Mouse (Mus musculus) left cerebral cortex, postnatal 4 days (tissue): ENCODE results near the gene Stag1. TPM values are rescaled to one million over a fixed set of nuclear protein-coding genes. Genes with fewer than 3 reads are reported as not detected.
"Not testable (repeated sequence)": the region's sequence is repeated elsewhere in the genome, so short reads cannot be mapped to it uniquely, and the experiment has no call there.

Experiments used
- DNase-seq: peaks from one replicate; pipeline ENCODE4 v3.0.0-alpha.2; 2022
- intact Hi-C: fragments of 180-260 bp; cut with DNase I; formaldehyde crosslinking; loops from one replicate; pipeline ENCODE4 v1.15.1; 2025
- total RNA-seq, 2 experiments: library from RNA; stranded (reverse); gene quantifications; 2 replicates each; pipeline ENCODE4 v1.2.3; 2021

Stag1 gene
- total RNA-seq, 2 experiments from 2014 or later: 45.8 to 55.4 TPM

- no peak for DNase-seq
- intact Hi-C loops: no loop called here
These were observed 66.0 kb downstream of the Stag1 start for GRCm38 (mm10) chr9:100663473-100664134.

- DNase-seq: no peak
- intact Hi-C loops: no loop called here
These were observed 72.6 kb downstream of the Stag1 start for GRCm38 (mm10) chr9:100670151-100670550.

DNA sequence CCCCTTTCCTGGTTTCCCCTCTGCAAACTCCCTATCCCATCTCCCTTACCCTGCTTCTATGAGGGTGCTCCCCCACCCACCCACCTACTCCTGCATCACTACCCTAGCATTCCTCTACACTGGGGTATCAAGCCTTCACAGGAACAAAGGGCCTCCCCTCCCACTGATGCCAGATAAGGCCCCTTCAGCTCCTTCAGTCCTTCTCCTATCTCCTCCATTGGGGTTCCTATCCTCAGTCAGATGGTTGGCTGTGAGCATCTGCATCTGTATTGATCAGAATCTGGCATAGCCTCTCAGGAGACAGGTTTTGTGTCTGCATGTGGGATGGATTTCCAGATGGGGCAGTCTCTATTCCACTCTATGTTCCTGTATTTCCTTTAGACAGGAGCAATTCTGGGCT lies 81.4 kb downstream of the Stag1 start:
- no peak for DNase-seq
- intact Hi-C loops: no loop called here

- DNase-seq: no peak
- intact Hi-C loops: no loop called here
These were observed 84.7 kb downstream of the Stag1 start for GRCm38 (mm10) chr9:100682285-100682684.

- peak; percentile 49 for DNase-seq
These were observed 88.3 kb downstream of the Stag1 start for GRCm38 (mm10) chr9:100685769-100686487.

DNA sequence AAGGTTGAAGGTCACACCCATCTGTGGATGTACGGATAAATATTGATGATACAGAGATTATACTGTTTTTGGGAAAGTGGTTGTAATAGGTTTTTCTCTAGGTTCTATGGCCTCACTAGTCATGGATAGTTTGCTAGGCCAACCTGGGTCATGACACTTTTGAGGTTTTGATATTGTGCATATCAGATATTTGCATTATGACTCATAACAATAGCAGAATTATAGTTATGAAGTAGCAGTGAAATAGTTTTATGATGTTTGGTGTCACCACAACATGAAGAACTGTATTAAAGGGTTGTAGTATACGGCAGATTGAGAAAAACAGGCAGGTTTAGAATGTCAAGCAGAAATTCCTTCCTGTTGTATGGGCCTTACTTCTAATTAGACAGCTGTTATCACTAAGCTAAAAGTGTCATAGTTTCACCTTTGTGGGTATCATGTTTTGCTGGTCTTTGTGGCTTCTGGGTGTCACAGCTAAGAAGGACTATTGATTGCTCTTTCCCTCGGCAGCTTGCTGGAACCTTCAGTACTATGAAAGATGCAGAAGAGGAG lies 92.2 kb downstream of the Stag1 start:
- intact Hi-C loops: no loop called here
- no peak for DNase-seq

More at GRCm38 (mm10) chr9:100685769-100686487, 88.3 kb downstream of the Stag1 start:
- intact Hi-C loops: no loop called here

DNA sequence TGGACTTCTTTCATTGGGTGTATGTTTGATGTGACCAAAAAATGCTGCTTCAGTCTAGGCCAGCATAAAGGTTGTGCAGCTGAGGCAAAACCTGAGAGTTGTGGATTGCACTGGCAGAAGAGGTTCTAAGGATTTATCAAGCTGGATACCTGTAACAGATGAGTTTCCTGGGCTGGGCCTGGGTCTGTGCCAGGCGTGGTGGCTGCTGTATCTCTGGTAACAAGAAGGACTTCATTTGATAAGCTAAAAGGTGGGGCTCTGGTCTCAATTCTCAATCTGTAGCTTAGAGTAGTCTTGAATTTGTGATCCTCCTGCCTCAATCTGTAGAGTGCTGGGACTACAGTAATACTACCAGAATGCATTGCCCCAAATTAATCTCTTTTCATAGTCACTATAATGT lies 94.6 kb downstream of the Stag1 start:
- no peak for DNase-seq
- intact Hi-C loops: no loop called here

- intact Hi-C loops: no loop called here
These were observed 98.9 kb downstream of the Stag1 start for GRCm38 (mm10) chr9:100696537-100696936.

GRCm38 (mm10) chr9:100707644-100708043 lies 110.0 kb downstream of the Stag1 start:
- intact Hi-C loops: no loop called here
- no peak for DNase-seq

More at GRCm38 (mm10) chr9:100696537-100696936, 98.9 kb downstream of the Stag1 start:
- DNase-seq: no peak

- DNase-seq: no peak
- intact Hi-C loops: no loop called here
These were observed 114.1 kb downstream of the Stag1 start for GRCm38 (mm10) chr9:100711665-100712064.

- intact Hi-C loops, DNase-seq: not testable (repeated sequence)
These were observed 127.2 kb downstream of the Stag1 start for GRCm38 (mm10) chr9:100724832-100725231.

DNA sequence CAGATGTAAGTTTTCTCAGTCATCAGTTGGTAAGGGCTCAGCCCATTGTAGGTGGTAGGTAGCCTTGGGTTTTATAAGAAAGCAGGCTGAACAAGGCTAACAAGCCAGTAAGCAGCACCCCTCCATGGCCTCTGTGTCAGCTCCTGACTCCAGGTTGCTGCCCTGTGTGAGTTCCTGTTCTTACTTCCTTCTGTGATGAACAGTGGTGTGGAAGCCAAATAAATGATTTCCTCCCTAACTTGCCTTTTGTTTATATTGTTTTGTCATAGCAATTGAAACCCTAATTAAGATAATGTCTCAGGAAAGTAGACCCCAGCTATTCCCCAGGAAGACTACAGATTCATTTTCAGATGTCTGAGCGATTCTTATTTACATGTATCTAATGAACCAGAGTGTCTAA lies 134.2 kb downstream of the Stag1 start:
- no peak for DNase-seq
- intact Hi-C loops: no loop called here

GRCm38 (mm10) chr9:100733907-100734440 lies 136.4 kb downstream of the Stag1 start:
- DNase-seq: no peak
- intact Hi-C loops: no loop called here

- no peak for DNase-seq
- intact Hi-C loops: no loop called here
These were observed 138.5 kb downstream of the Stag1 start for GRCm38 (mm10) chr9:100735993-100736645.

GRCm38 (mm10) chr9:100736646-100737031 lies 139.0 kb downstream of the Stag1 start:
- DNase-seq: no peak
- intact Hi-C loops: no loop called here

DNA sequence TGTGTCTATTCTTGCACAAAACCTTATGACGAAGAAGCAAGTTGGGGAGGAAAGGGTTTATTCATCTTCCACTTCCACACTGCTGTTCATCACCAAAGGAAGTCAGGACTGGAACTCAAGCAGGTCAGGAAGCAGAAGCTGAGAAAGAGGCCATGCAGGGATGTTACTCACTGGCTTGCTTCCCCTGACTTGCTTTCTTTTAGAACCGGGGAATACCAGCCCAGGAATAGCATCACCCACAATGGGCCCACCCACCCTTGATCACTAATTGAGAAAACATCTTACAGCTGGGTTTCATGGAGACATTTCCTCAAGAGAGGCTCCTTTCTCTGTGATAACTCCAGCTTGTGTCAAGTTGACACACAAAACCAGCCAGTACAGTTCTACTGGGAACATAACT lies 179.6 kb downstream of the Stag1 start:
- intact Hi-C loops, DNase-seq: not testable (repeated sequence)

GRCm38 (mm10) chr9:100865984-100866383 lies 268.4 kb downstream of the Stag1 start:
- no peak for DNase-seq
- intact Hi-C loops: no loop called here

DNA sequence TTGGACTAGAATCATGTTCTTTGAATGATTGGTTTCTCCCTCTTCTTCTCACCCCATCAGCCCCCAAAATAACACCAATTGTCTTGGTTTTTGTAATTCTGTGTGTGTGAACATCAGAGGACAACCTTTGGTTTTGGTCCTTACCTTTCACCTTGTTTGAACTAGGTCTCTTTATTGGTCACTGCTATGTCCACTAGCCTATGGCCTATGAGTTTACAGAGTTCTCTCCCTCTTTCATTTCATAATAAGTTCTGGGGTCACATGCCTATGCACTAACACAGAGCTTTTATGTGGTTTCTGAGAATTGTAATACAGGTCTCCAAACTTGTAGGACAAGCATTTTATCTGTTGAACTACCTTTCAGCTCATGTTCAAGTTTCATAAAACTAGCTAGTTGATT lies 272.0 kb downstream of the Stag1 start:
- intact Hi-C loops: no loop called here
- DNase-seq: no peak

DNA sequence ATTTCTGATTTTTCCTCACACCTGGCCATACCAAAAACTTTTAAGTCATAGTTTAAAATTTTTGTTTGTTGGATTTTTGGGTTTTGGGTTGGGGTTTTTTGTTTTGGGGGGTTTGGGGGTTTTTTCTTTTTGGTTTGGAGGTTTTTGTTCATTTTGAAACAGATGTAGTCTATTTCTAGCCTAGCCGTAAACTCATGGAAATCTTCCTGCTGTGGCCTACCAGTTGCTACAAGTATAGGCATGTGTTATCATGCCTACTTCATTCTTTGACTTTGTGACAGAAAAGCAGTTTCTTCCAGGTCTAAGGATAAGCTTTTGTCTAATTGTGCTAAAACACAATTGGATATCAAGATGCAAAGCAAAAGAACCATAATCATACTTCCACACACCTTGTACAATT lies 298.5 kb downstream of the Stag1 start:
- intact Hi-C loops: no loop called here
- DNase-seq: no peak

GRCm38 (mm10) chr9:100898042-100898441 lies 300.4 kb downstream of the Stag1 start:
- intact Hi-C loops: no loop called here
- peak; percentile 2 for DNase-seq

DNA sequence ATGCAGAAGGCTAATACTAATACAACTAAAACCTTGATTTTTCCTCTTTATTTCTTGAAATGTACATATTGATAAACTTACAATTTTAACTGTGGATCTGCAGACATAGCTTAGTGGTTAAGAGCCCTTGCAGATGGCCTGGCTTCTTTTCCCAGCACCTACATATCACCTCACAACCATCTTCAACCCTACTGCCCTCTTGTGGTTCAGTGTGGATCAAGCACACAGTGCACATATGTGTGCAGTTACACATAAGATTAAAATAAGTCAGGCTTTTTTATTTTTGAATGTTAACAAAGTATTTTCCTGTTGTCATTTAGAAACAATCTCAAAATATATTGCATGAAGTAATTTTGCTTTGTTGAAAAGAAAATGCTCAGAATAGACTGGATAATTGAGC lies 312.8 kb downstream of the Stag1 start:
- DNase-seq: no peak
- intact Hi-C loops: loop anchor here (10.0 kb wide), 1 partner anchor 456 kb away; no protein-coding TSS in a partner anchor
